Mouse (Mus musculus): Measurements from ENCODE around the gene Tcirg1.

Tcirg1 gene

DNA sequence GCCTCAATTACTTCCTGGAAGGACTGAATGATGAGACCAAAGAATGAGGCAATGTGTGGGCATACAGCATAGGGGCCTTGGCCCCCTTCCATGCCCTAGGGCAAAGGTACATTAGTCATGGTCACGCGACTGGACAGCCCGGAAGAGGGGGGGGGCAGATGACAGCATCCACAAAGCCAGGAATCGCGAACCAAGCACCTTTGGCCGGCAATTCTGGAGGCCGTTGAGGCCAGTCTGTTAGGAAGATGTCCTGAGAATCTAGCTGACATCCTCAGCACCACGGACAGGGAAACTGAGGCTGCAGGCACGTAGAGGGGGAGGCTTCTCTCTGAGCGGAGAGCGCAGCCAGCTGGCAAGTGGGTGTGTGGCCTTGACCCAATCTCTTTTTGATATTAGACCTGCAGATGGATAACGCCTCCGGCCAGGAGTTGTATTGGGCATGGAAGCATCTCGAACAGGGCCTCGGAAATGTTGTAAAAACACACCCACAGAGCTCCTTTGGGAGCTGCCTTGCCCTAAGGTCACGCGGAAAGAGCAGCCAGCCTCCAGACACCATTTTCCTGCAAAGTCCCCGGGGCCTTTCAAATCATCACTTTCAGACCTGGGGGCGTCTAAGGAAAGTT, 56.0 kb downstream of the Tcirg1 start:
- peak; percentile 45 for DNase-seq

DNA sequence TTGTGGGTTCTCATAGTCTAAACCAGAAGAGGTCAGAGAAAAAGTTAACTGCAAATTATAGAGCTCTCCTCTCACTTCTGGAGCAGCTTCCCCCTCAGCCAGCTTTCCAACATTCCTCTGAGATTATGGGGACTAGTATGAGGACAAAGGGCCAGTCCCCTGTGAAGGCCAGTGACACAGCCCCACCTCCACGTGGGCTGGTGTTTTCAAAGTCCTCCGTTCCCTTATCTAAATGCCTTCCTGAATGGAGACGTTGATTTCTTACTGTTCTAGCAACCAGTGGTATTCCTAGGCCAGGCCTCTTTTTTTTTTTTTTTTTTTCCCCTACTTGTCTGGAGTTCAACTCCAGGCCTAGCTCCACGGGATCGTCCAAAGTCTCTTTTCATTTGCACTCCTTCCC, 56.9 kb downstream of the Tcirg1 start:
- DNase-seq: no peak

DNA sequence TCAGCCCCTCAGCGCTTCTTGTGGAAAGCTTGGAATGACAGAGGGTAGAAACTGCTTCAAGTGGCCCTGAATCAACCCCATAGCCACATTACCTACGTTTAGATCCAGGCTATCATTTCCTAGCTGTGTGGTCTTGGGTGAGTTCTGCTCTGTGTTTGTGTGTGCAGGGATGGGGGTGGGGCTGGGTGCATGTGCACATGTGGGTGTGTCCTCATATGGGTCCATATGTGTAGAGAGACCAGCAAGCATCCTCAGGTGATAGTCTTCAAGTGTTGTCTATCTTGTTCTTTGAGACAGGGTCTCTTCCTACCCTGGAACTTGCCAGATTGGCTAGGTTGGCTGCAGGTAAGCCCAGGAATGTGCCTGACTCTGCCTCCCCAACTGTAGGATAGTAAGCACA, 57.7 kb downstream of the Tcirg1 start:
- DNase-seq: no peak

DNA sequence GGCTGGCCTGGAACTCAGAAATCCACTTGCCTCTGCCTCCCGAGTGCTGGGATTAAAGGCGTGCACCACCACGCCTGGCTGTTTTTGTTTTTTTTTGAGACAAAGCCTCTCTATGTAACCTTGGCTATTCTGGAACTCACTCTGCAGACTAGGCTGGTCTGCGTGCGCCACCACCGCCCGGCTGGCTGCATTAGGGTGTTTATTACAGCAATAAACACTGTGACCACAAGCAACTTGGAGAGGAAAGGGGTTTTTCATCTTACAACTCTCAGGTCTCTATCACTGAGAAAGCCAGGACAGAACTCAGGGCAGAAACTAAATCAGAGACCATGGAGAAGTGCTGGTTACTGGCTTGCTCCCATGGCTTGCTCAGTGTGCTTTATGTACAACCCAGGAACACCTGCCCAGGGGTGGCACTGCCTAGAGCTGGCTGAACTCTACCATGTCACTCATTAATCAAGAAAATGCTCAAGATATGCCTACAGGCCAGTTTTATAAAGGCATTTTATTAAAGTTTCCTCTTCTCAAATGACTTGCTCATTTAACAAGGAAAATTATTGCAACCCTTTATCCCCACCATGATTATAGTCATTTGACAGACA, 58.6 kb downstream of the Tcirg1 start:
- no peak for DNase-seq

DNA sequence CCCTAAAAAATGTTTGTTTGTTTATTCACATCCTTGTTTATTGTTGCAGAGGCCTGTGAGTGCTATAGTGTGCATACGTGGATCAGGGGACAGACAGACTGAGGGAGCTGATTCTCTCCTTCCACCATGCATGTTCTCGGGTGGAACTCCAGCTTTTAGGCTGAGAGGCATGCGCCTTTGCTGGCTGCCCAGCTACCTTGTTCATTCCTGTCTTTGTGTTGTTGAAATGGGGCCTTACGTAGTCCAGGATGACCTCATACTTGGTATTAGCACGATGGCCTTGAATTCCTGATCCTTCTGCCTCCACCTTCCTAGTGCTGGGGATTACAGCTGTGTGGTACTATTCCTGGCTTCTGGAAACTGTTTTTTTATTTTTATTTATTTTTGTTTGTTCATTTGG, 59.2 kb downstream of the Tcirg1 start:
- no peak for DNase-seq

DNA sequence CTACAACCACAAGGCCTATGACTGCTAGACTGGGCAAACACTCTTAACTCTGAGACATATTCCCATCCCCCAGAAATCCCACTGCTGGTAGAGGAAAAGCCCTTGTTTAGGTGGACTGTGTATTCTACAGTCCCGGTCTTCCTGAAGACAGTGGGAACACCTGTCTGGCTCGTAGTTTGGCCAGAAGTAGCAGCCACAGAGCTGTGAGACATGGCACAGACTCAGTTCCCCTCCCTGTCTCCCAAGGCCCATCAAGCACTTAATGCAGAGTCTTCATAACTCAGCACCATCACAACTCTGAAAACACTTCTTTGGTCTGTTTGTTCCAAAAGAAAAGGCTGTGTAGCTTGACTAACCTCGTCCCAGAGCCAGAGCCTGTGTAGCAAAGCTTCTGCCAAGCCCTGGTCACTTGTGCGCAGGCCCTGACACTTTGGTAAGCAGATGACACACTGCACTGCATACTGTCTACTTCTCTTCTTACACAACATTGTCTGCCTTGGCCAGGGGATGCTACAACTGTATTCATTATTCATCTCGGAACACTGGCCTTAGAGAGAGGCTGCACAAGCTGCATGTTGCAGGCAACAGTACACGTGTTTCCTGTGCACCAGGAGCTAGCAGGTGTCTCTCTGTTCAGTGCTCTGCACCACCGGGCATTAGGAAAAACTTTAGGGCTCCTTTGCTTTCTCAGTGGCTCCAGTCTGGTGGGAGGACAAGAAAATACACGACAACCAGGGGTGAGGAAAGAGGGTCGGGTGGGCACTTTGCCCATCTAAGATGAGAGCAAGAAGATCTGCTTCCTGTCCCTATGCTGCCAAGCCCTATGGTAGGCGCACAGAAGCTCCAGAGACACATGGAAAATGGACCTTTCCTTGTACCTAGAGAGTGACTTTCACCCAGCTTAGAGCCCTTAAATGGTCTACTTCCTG, 60.0 kb downstream of the Tcirg1 start:
- DNase-seq: no peak
